8 mouse cellular contexts compared by ENCODE assay signal in the genomic region with DNA sequence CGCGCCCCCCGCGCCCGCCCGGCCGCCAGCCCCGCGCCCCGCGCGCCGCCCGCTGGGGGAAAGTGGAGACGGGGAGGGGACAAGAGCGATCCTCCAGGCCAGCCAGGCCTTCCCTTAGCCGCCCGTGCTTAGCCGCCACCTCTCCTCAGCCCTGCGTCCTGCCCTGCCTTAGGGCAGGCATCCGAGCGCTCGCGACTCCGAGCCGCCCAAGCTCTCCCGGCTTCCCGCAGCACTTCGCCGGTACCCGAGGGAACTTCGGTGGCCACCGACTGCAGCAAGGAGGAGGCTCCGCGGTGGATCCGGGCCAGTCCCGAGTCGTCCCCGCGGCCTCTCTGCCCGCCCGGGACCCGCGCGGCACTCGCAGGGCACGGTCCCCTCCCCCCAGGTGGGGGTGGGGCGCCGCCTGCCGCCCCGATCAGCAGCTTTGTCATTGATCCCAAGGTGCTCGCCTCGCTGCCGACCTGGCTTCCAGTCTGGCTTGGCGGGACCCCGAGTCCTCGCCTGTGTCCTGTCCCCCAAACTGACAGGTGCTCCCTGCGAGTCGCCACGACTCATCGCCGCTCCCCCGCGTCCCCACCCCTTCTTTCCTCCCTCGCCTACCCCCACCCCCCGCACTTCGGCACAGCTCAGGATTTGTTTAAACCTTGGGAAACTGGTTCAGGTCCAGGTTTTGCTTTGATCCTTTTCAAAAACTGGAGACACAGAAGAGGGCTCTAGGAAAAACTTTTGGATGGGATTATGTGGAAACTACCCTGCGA. TPM values are rescaled to one million over a fixed set of nuclear protein-coding genes. Genes with fewer than 3 reads are reported as not detected.
DNase-seq lines count a peak whose midpoint lies in the region; ATAC-seq and TF ChIP-seq lines count a peak whose summit lies in the region.

No protein-coding gene starts in this region.

- H3K4me1 ChIP-seq in bone marrow, adult 2 months (ENCODE audit: control insufficient read depth, insufficient read depth, low read length) = no peaks in the 10 kb centered on the region
- no peaks in the 10 kb centered on the region for H3K4me1 ChIP-seq in forebrain, embryonic 11.5 days (replicated peaks; ENCODE audit: control insufficient read depth, insufficient read depth, low read length)
- H3K4me1 ChIP-seq in heart, embryonic 15.5 days (replicated peaks) = peaks cover 16% of the 10 kb centered on the region
- 0 out of 2 replicates have a peak, but pooled peaks cover 3% of the 10 kb centered on the region for H3K4me1 ChIP-seq in liver, embryonic 15.5 days (replicated peaks)
- no peaks in the 10 kb centered on the region for H3K4me1 ChIP-seq in neural tube, embryonic 14.5 days (ENCODE audit: control insufficient read depth, insufficient read depth, low read length)

- WGBS in bone marrow, adult 2 months = 1% methylated on average over 49 of the region's 68 CpGs
- WGBS in forebrain, embryonic 11.5 days = under 1% methylated on average over 48 of the region's 68 CpGs
- under 1% methylated on average over 68 of the region's 68 CpGs for WGBS in heart, embryonic 15.5 days
- under 1% methylated on average over 61 of the region's 68 CpGs for WGBS in liver, embryonic 15.5 days (ENCODE audit: insufficient replicate concordance)
- under 1% methylated on average over 51 of the region's 68 CpGs for WGBS in neural tube, embryonic 14.5 days

- peak overlapping the region; percentile 79 for H3K9ac ChIP-seq in forebrain, embryonic 11.5 days (ENCODE audit: low read length)
- peak overlapping the region; percentile 79 for H3K9ac ChIP-seq in heart, embryonic 15.5 days
- no peak overlapping the region for H3K9ac ChIP-seq in liver, embryonic 15.5 days
- H3K9ac ChIP-seq in neural tube, embryonic 14.5 days (replicated peaks; ENCODE audit: low read depth, low read length) = peak overlapping the region; percentile 63

- ATAC-seq in forebrain, embryonic 11.5 days (replicated peaks; ENCODE audit: low FRiP score) = peak; percentile 89
- peak; percentile 89 for ATAC-seq in heart, embryonic 15.5 days (replicated peaks; ENCODE audit: insufficient number of reproducible peaks, insufficient read depth, low FRiP score, low read depth)
- no peak for ATAC-seq in liver, embryonic 15.5 days (ENCODE audit: insufficient read depth)
- peak; percentile 94 for ATAC-seq in neural tube, embryonic 14.5 days (ENCODE audit: low read depth)

- H3K4me2 ChIP-seq in forebrain, embryonic 11.5 days (ENCODE audit: low read depth, low read length, severe bottlenecking) = peak overlapping the region; percentile 85
- peak overlapping the region; percentile 88 for H3K4me2 ChIP-seq in heart, embryonic 15.5 days
- H3K4me2 ChIP-seq in liver, embryonic 15.5 days = peak overlapping the region; percentile 67
- H3K4me2 ChIP-seq in neural tube, embryonic 14.5 days (ENCODE audit: low read depth, low read length) = peak overlapping the region; percentile 95

- DNase-seq in 3T3-L1 (ENCODE audit: low read depth, low spot score) = peak; percentile 68
- DNase-seq in forebrain, embryonic 11.5 days (ENCODE audit: low spot score) = peak; percentile 87
- DNase-seq in kidney, postnatal 25 days = peak; percentile 58 to 81
- peak; percentile 54 for DNase-seq in thymus, postnatal 14 days

- no peaks in the 10 kb centered on the region for H3K36me3 ChIP-seq in forebrain, embryonic 11.5 days (ENCODE audit: control insufficient read depth, insufficient read depth, low read length)
- H3K36me3 ChIP-seq in heart, embryonic 15.5 days = no peaks in the 10 kb centered on the region
- H3K36me3 ChIP-seq in liver, embryonic 15.5 days (replicated peaks) = no peaks in the 10 kb centered on the region
- H3K36me3 ChIP-seq in neural tube, embryonic 14.5 days (ENCODE audit: control insufficient read depth, insufficient read depth, low read length) = no peaks in the 10 kb centered on the region

- H3K9me3 ChIP-seq in forebrain, embryonic 11.5 days (ENCODE audit: control insufficient read depth, low read length) = no peaks in the 10 kb centered on the region
- H3K9me3 ChIP-seq in heart, embryonic 15.5 days (replicated peaks) = no peaks in the 10 kb centered on the region
- H3K9me3 ChIP-seq in liver, embryonic 15.5 days (replicated peaks) = no peaks in the 10 kb centered on the region
- no peaks in the 10 kb centered on the region for H3K9me3 ChIP-seq in neural tube, embryonic 14.5 days (ENCODE audit: control insufficient read depth, low read length)

- TF ChIP-seq POLR2A in bone marrow, adult 2 months (IDR thresholded peaks at IDR 0.05; ENCODE audit: borderline replicate concordance, control insufficient read depth, low read depth, low read length) = no peak

- H3K27ac ChIP-seq in bone marrow, adult 2 months (ENCODE audit: control insufficient read depth, insufficient read depth, low read depth, low read length, poor library complexity) = no peak overlapping the region; the same call in 1 of the 2 replicates
- peak overlapping the region; percentile 39; the same call in 1 of the 2 replicates for H3K27ac ChIP-seq in forebrain, embryonic 11.5 days (ENCODE audit: low read depth, low read length)
- peak overlapping the region; percentile 78 for H3K27ac ChIP-seq in heart, embryonic 15.5 days
- no peak overlapping the region for H3K27ac ChIP-seq in liver, embryonic 15.5 days (replicated peaks)
- peak overlapping the region; percentile 52; the same call in 1 of the 2 replicates for H3K27ac ChIP-seq in neural tube, embryonic 14.5 days (ENCODE audit: low read depth, low read length)

- H3K4me3 ChIP-seq in bone marrow, adult 2 months (replicated peaks; ENCODE audit: control insufficient read depth, low read depth, low read length) = peak overlapping the region; percentile 32
- H3K4me3 ChIP-seq in forebrain, embryonic 11.5 days (ENCODE audit: low read depth, low read length) = peak overlapping the region; percentile 65
- peak overlapping the region; percentile 88 for H3K4me3 ChIP-seq in heart, embryonic 15.5 days
- H3K4me3 ChIP-seq in liver, embryonic 15.5 days (replicated peaks) = peak overlapping the region; percentile 54
- peak overlapping the region; percentile 76 for H3K4me3 ChIP-seq in neural tube, embryonic 14.5 days (ENCODE audit: low read depth, low read length)

- TF ChIP-seq CTCF in bone marrow, adult 2 months (IDR thresholded peaks at IDR 0.05; ENCODE audit: control insufficient read depth, insufficient read depth, low read length) = no peak

- H3K27me3 ChIP-seq in forebrain, embryonic 11.5 days (ENCODE audit: control insufficient read depth, insufficient read depth, low read length) = no peaks in the 10 kb centered on the region
- peaks cover 4% of the 10 kb centered on the region; the same call in 1 of the 2 replicates for H3K27me3 ChIP-seq in heart, embryonic 15.5 days
- peaks cover 49% of the 10 kb centered on the region for H3K27me3 ChIP-seq in liver, embryonic 15.5 days
- no peaks in the 10 kb centered on the region for H3K27me3 ChIP-seq in neural tube, embryonic 14.5 days (ENCODE audit: control insufficient read depth, insufficient read depth, low read length)

RNA-seq across cellular contexts. Expression of gene Pdgfc, which starts 0.5 kb away (rescaled TPM):
- 0.74 and 1.8 TPM in 2 replicates for polyA plus RNA-seq in bone marrow, adult 2 months (2011; ENCODE audit: insufficient read depth, insufficient read length, low replicate concordance, missing spikeins)
- 11.2 and 12.6 TPM in 2 replicates for polyA plus RNA-seq in forebrain, embryonic 11.5 days (2014; fragmentation: Nextera tagmentation; extraction: Ambion mirVana)
- 2.6 and 4.3 TPM in 2 replicates for polyA plus RNA-seq in heart, embryonic 15.5 days (2015; fragmentation: Nextera tagmentation; extraction: Ambion mirVana)
- 0.51 and 0.64 TPM in 2 replicates for polyA plus RNA-seq in liver, embryonic 15.5 days (2015; fragmentation: Nextera tagmentation; extraction: Ambion mirVana)
- polyA plus RNA-seq in neural tube, embryonic 14.5 days (2014; fragmentation: Nextera tagmentation; extraction: Ambion mirVana) = 3.3 and 4.6 TPM in 2 replicates

Comparison
In these comparisons a context has a peak if more than half of its experiments do, and no peak if none do; other contexts are left out.
1. H3K27ac ChIP-seq: peak in forebrain, embryonic 11.5 days (single experiment), heart, embryonic 15.5 days (single experiment) and neural tube, embryonic 14.5 days (single experiment); none in bone marrow, adult 2 months (single experiment) and liver, embryonic 15.5 days (single experiment).
2. H3K4me3 ChIP-seq: peak in every context shown above with its lines; median percentile 88 in heart, embryonic 15.5 days; 76 in neural tube, embryonic 14.5 days; 65 in forebrain, embryonic 11.5 days; 54 in liver, embryonic 15.5 days; 32 in bone marrow, adult 2 months.
3. Peak in every context shown above with its lines, with median percentiles within 50 percentile points of each other: DNase-seq and H3K4me2 ChIP-seq.